Mouse (Mus musculus) embryonic fibroblast, embryonic 13.5 days (primary cell): ENCODE measurements around the gene Kcnd2.

ENCODE experiments used
- CTCF ChIP-seq: IDR thresholded peaks from 2 replicates; pipeline ENCODE4 v1.5.1; 2011; ENCODE audit warnings: mild to moderate bottlenecking, control low read depth, low read length, moderate library complexity, borderline replicate concordance; ENCODE audit not compliant: insufficient read depth
- POLR2A ChIP-seq: IDR thresholded peaks from 2 replicates; pipeline ENCODE4 v1.6.1; 2011; ENCODE audit warnings: low read depth, mild to moderate bottlenecking, control low read depth, low read length, moderate library complexity

- TF ChIP-seq CTCF (no peak), POLR2A (no peak)
Measured at GRCm38 (mm10) chr6:21655681-21656080, 440.4 kb downstream of the Kcnd2 start.
